Mouse (Mus musculus) ovary, postnatal 14 days (tissue): ENCODE results near the gene Plekhg5.
A peak's percentile ranks its signal among the peaks of the same experiment; 100 is the strongest.

ENCODE experiments used
- DNase-seq: peaks from one replicate; pipeline ENCODE4 v3.0.0; 2022; ENCODE audit warnings: low spot score

The Plekhg5 gene

DNA sequence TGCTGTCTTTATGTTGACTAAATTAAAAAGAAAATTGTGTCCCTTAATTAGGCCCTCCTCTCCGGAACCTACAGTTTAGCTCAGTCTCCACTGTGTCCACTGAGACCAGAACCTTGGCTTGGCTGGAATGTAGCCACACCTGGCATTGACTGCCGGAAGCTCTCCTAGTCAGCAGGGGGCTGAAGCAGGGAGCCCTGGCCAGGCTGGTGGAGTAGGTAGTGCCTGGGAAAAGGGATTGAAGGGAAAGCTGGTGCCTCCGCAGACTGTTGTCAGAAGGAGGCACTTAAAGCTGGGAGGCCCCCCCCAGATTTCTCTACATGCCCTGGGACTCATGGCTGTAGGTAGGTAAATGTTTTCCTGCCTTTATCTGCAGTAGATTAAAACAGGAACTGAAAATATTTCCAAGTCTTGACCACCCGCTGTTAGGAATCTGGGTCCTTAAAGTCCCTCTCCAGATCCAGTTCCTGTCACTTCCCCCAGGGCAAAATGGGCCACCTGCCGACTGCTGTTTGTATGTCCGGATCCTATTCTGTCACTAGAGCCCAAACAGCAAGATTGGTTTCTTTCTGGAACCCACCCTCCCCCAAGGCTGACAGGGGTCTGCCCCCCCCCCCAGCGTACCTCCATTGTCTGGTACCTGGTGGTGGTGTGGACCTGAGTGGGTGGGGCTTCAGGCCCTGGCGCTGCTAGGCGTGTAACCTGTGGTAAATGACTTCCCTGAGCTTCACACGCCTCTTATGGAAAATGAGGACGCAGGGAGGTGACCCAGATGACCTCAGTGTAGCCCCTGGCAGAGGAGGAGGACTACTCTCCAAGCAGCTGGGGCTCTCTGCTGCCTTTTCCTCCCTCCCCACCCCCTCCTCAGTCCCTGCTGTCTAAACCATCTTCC lies 25.9 kb downstream of the Plekhg5 start:
- no peak for DNase-seq

DNA sequence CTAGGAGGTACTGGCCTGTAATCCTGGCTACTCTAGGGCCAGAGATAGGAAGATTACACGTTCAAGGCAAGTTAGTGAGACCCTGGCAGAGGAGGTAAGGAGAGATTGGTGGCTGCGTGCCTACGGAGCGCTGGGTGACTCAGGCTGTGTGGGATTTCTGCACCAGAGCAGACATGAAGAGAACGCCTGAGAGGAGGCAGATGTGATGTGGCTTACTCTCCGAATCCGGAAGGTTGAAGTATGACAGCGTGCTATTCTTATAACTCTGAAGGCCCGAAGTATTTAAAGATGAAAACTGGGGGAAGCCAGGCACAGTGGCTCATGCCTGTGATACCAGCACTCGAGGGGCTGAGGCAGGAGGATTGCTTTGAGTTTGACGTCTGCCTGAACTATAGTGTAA lies 28.2 kb downstream of the Plekhg5 start:
- DNase-seq = no peak

DNA sequence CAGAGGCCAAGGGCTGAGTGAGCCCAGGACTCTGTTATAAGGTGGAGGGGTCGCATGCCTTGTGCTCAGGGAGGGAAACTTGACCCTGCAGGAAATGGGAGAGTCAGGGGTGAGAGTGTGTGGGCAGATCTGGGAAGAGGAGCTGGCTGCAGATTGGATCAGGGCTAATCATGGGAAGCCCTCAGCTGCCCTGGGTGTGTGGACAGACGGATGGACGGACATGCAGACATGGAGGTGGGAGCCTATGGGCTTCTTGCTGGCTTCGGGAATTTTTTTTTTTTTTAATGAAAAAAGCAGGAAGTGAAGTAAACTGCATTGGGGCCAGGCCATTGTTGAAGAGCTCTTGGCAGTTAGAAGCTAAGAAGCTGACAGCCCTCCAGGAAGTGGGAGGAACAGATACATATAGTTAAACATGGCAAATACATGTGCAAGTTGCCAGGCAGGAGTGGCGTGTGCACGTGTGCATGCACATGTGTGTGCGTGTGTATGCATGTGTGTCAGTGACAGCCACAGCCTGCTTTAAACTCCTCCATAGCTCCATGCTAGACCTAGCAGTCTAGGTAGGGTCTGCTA lies 28.9 kb downstream of the Plekhg5 start:
- no peak for DNase-seq

- no peak for DNase-seq
Measured at GRCm38 (mm10) chr4:152101921-152102320, 29.6 kb downstream of the Plekhg5 start.

DNA sequence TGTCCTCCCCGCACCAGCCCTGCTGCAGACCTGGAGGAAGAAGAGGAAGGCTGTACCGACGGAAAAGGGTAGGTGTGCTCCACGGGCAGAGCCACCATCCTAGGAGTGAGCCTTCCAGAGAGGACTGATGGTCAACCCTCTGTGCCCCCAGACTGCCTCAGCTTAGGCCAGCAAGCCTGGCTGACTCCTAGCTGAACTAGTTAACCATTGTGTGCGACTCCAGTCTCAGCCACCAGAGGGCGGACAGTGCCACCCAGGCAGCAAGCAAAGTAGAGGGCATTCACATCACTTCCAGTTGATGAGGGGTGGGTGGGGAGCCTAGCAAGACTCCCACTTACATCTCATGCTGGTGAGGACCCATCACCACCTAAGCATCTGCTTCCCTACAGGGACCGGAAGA lies 30.7 kb downstream of the Plekhg5 start:
- DNase-seq = peak; percentile 65

GRCm38 (mm10) chr4:152106746-152107145 lies 34.4 kb downstream of the Plekhg5 start:
- no peak for DNase-seq

DNA sequence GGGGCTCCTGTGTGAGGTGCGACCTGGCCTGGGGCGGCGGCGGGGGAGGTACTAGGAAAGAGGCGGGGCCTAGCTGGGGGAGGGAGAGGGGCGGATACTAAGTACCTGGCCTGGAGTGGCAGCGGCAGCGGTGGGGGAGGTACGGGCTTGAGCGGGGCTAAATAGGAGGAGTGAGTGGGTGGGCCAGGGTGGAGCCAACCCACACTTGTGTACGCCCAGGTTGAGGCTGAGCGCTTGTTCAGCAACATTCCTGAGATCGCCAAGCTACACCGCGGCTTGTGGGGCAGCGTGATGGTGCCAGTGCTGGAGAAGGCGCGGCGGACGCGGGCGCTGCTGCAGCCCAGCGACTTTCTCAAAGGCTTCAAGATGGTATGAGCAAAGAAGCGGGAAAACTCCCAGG lies 35.2 kb downstream of the Plekhg5 start:
- DNase-seq = no peak

GRCm38 (mm10) chr4:152107971-152108509 lies 35.7 kb downstream of the Plekhg5 start:
- DNase-seq = peak; percentile 46

DNA sequence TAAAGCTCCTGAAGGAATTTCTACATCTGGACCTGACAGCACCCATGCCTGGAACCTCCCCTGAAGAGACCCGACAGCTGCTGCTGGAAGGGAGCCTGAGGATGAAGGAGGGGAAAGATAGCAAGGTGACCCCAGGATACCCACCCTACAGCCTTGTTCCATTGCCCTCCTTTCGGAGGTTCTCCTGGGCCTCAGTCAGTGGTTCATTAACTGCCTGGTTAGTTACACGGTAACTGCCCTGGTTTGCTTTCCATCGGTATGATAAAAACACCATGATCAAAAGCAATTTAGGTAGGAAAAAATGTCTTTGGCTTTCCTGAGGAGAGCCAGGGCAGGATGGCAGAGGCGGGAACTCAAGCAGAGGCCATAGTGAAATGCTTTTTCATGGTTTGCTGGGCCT lies 36.4 kb downstream of the Plekhg5 start:
- DNase-seq = no peak

- DNase-seq = no peak
Measured at GRCm38 (mm10) chr4:152109509-152109908, 37.2 kb downstream of the Plekhg5 start.

GRCm38 (mm10) chr4:152110689-152111088 lies 38.4 kb downstream of the Plekhg5 start:
- no peak for DNase-seq

DNA sequence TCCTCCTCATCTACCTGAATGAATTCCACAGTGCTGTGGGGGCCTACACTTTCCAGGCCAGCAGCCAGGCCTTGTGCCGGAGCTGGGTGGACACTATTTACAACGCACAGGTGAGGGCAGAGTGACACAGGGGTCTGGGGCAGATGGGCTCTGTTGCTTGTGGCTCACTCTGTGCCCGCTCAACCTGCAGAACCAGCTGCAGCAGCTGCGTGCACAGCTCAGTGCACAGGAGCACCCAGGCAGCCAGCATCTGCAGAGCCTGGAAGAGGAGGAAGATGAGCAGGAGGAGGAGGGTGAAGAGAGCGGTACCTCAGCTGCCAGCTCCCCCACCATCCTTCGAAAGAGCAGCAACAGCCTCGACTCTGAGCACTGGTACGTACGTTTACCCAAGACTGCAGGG lies 40.0 kb downstream of the Plekhg5 start:
- DNase-seq = no peak

GRCm38 (mm10) chr4:152114080-152114479 lies 41.8 kb downstream of the Plekhg5 start:
- DNase-seq = no peak

- no peak for DNase-seq
Measured at GRCm38 (mm10) chr4:152115921-152116612, 43.8 kb downstream of the Plekhg5 start, which contains the start of gene Tnfrsf25. Gene Tnfrsf25, plus strand, starts transcription at chr4:152115934.

GRCm38 (mm10) chr4:152117538-152117937 lies 45.2 kb downstream of the Plekhg5 start:
- no peak for DNase-seq

- DNase-seq = no peak
Measured at GRCm38 (mm10) chr4:152119396-152120292, 47.3 kb downstream of the Plekhg5 start.

DNA sequence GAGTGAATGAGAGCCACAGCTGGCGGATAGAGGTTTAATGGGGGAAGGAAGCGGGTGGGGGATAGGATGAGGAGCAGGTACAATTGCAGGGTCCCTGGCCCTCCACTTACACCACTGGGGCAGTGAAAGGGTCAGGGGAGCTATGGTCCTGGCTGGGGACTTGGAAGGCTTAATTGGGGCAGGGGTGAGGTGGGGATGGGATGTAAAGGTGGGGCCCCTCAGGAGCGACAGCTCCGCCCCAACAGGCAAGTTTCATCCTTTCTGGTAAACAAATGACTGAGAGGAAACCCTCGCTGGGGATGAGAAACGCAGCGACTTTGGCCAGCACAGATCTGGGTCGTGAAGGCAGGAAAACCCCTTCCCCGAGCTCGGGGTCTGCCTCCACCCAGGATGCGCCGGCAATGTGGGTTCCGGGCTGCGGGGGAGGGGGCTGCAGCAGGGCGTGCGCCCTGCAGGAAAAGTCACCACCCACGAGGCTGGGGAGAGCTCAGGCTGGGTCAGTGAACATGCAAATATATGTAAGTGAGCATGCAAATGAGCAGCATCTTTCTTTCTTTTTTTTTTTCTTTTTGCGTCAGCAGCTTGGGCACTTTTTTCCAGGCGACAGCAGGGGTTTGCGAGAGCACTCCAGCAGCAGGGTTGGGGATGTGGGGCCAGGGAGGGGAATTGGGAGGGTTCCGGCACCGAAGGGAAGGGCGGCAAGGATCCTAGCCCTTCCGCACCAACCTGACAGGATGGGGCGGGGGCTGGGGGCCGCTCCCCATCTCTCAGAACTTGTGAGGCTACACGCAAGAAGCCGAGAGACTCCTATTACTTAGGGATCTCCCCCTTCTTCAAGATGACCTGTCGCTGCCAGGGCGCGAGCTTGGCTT lies 48.2 kb downstream of the Plekhg5 start:
- DNase-seq = no peak

- no peak for DNase-seq
Measured at GRCm38 (mm10) chr4:152121183-152121505, 48.8 kb downstream of the Plekhg5 start.

DNA sequence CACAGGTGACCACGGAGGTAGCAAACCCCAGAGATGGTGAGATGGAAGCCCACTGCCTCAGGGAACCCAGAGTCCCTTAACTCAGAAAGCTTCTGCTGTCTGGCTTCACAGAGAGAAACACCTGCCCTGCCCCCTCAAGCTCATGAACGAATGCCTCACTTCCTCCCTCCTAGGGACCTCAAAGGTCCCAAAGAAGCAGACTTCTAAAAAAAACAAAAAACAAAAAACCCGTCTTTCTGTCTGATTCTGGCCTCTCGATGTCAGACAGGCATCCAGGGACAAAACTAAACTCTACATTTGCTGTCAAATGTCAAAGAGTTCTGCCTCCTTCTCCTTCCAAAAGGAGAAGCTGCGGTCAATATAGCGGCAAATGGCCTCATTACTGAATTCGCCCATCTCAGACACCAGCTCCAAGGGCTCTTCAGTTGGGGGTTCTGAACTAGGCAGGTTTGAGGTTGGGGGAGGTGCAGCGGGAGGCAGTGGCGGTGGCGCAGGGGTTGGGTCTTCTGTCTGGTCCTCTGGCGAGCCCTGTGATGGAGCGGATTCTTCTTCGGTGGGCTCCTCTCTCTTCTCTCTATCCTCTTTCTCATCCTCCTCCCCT lies 52.2 kb downstream of the Plekhg5 start:
- DNase-seq = no peak
